Mouse (Mus musculus) liver, embryonic 14.5 days (tissue): ENCODE measurements around the gene Tmod2.

Source experiments
- CTCF ChIP-seq: IDR thresholded peaks from 2 replicates; pipeline ENCODE4 v1.5.1; 2016; ENCODE audit warnings: antibody characterized with exemption, low read depth, control low read depth
- EP300 ChIP-seq: IDR thresholded peaks from 2 replicates; pipeline ENCODE4 v1.6.1; 2016; ENCODE audit warnings: antibody characterized with exemption, low read depth

DNA sequence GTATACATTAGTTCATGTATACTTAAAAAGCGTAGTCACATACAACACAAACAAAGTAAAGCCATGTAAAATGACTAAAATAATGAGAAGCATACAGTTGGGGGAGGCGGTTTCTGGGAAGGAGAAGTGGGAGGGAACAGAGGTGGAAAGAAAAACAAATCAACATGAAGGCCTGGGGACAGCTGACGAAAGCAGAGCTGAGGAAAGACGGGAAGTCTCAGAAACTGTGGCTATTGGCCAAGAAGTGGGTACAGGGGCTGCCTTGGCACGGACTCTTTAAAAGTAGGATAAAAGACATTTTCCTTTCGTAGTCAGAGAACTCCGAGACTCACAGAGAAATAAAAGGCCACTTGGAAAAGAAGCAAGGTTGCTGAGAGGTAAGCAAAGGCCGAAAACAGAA is 62.1 kb downstream of the Tmod2 start:
- TF ChIP-seq CTCF (no peak), EP300 (no peak)
